Mouse (Mus musculus): ENCODE measurements at regions not wholly inside any gene's neighbourhood (a gene's known extent, or its start where the extent isn't known, plus 50 kb on each side); places are given as distances from the start of the nearest gene placed in this dataset.
"Not testable (repeated sequence)": the region's sequence is repeated elsewhere in the genome, so short reads cannot be mapped to it uniquely, and the experiment has no call there.

- no peak for DNase-seq
These were observed 93.5 kb downstream of the Cand1 start for GRCm38 (mm10) chr10:119146342-119146741.

DNA sequence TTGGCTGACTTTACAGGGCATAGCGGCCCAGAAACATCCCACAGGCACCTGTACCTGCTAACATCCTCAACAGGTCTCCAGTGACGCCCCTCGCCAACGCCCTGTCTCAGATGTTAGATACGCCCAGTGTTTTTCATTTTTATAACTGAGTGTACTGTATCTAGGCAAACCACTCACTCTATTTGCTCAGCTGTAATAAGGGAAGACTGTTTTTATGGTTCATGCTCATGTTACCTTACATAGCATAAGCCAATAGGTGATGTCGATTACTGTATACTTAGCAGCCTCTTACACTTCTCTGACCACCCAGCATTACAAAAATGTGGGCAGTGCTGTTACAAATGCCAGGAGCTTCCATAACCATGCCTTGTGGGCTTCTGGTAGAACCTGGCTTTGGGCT is 97.0 kb downstream of the Cand1 start:
- no peak for DNase-seq

DNA sequence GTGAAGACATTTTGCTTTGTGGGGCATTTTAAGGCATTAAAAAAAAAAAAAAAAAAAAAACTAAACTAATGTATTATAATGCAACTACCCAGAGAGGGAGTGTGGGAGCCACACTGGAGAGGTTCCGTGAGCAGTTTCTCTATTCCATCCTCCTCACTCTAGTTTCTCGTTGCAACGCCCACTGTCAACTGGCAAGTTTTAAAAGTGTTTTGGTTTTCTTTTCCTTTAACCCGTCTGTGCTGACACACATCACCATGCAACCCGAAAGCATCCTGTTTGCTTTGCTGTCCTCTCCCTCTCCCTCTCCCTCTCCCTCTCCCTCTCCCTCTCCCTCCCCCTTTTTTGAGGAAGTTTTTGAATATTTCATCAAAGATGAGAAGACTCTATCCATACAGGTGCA is 97.5 kb downstream of the Cand1 start:
- no peak for DNase-seq

GRCm38 (mm10) chr10:119138237-119138636 is 101.6 kb downstream of the Cand1 start:
- DNase-seq, result no peak

DNA sequence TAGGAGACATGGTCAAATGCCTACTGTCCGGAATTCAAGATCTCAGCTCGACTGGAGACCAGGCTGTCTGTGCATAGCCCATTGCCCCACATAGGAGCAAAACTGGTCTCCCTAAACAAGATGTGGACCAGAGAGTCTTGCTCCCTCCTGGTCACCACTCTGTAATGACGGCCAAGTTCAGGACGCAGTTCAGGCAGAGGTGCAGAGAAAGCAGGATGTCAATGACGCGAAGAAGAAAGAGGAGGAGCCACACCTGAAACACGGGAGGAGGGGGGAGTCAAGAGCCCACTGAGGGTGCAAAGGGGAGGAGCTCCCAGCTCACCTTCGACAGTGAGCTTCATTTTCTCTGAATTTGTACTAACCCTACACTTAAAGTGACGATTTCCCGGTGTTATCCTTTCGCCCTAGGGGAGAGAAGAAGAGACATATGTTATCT is 104.3 kb downstream of the Cand1 start:
- no peak for DNase-seq

GRCm38 (mm10) chr10:119134797-119135488 is 104.9 kb downstream of the Cand1 start:
- no peak for DNase-seq

DNA sequence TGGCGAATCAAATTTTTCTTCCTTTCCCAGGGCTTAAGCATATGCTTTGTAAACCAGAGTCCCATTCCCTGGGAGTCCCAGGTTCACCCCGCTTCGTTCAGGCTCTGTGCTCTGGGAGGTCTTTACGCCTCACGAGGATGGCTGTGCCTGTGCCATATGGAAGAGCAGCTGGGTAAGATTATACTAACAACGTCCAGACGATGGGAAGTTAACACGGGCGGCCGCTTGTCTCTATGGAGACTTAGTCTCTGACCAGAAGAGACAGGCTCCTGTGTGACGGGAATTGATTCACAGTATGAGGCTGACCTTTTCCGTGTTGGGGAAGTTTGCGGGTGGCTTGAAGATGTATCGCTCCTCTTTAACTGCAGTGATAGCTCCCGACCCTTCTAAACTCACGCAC is 107.9 kb downstream of the Cand1 start:
- no peak for DNase-seq

GRCm38 (mm10) chr10:119130676-119131075 is 109.2 kb downstream of the Cand1 start:
- DNase-seq, result no peak

GRCm38 (mm10) chr10:119128035-119128434 is 111.8 kb downstream of the Cand1 start:
- DNase-seq, result no peak

GRCm38 (mm10) chr10:119123517-119123916 is 116.3 kb downstream of the Cand1 start:
- DNase-seq, result no peak

GRCm38 (mm10) chr10:119122347-119122746 is 117.5 kb downstream of the Cand1 start:
- no peak for DNase-seq

GRCm38 (mm10) chr10:119121575-119121974 is 118.3 kb downstream of the Cand1 start:
- DNase-seq, result no peak

GRCm38 (mm10) chr10:119116843-119117390 is 122.9 kb downstream of the Cand1 start:
- DNase-seq, result no peak

- not testable (repeated sequence) for DNase-seq
These were observed 124.7 kb downstream of the Cand1 start for GRCm38 (mm10) chr10:119115200-119115599.

- DNase-seq, result no peak
These were observed 125.2 kb downstream of the Cand1 start for GRCm38 (mm10) chr10:119114653-119115052.

DNA sequence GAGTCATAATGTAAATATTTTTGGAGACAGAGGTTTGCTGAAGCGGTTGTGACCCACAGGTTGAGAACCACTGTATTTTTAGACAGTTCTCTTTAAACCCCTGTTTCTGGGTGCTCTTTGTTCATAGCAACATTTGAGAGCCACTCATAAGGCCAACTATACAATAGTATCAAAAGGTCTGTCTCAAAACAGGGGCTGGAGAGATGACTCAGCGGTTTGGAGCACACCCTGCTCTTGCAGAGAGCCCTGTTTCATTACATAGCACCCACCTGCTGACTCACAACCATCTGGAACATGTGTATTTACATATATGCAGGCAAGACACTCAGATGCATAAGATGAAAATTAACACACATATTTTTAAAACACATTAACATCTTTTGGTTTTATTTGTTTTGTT is 128.0 kb downstream of the Cand1 start:
- no peak for DNase-seq

DNA sequence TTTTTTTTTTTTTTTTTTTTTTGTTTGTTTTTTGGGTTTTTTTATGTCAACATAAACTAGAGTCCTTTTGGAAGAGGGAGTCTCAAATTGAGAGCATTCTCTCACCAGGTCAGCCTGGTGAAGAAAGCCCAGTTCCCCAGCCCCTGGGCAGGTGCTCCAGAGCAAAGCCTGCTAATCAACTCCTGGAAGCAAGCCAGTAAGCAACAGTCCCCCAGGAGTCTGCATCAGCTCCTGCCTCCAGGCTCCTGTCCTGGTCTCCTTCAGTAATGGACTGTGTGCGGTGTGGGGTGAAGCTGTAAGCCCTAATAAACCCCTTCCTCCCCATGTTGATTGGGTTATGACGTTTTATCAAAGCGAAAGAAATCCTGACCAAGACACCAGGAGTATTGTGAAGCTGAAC is 128.4 kb downstream of the Cand1 start:
- no peak for DNase-seq

- DNase-seq, result no peak
These were observed 129.2 kb downstream of the Cand1 start for GRCm38 (mm10) chr10:119110614-119111013.

DNA sequence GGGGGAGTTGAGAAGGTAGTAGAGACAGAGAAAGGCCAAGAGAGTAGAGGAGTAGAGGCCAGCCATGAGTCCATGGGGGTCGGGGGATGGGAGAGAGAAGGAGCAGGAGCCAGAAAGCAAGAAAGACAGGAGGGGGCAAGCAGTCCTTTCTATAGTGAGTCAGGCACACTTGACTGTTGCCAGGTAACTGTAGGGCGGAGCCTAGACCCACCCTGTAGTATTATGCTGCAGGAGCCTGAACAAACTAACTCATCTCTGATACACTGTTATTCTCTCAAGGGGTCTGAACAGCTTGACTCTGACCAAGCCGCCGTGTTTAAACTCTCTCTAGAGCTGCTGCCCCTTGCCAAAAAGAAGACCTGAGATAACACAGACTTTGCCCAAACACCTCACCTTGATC is 130.6 kb downstream of the Cand1 start:
- DNase-seq, result no peak

GRCm38 (mm10) chr10:119107728-119108127 is 132.1 kb downstream of the Cand1 start:
- no peak for DNase-seq

DNA sequence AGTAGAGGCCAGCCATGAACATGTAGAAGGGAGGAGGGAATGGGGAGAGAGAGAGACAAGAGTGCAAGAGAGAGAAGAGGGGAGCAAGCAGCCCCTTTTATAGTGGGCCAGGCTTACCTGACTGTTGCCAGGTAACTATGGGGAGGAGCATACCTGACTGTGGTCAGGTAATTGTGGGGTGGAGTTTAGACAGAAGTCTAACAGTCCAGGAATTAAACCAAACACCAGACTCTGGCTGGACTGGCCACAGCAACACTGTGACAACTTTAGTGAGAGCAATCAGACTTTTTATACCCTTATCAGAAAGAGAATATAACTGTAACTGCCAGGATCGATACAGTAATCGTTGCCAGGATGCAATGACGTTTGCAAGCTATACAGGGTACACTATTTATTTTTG is 133.8 kb downstream of the Cand1 start:
- DNase-seq, result no peak

DNA sequence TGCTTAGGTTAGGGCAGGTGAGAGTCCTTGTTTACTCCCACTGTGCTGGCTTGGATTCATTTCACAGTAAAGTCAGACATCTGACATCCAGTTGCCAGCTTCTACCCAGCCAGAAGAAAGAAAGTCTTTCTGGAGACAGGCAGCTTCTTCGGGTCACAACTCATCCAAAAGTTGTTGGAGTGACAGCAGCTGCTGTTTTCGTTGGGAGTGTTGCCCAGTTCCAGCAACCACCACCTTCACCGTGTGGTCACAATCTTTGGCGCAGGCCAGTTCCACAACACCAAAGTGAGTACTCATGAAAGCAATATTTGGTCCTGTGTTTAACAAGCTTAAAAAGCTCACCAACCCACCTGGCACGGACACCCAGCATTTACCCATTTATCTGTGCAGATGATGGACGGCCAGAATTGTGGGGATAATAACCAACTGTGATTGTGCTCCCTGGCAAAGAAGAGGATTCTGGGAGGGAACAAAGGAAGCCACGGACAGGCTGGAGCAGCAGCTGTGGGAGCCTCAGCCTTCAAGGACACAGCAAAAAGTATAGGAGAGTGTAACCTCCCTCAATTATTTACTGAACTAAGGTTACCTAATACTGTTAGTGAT is 134.5 kb downstream of the Cand1 start:
- no peak for DNase-seq

DNA sequence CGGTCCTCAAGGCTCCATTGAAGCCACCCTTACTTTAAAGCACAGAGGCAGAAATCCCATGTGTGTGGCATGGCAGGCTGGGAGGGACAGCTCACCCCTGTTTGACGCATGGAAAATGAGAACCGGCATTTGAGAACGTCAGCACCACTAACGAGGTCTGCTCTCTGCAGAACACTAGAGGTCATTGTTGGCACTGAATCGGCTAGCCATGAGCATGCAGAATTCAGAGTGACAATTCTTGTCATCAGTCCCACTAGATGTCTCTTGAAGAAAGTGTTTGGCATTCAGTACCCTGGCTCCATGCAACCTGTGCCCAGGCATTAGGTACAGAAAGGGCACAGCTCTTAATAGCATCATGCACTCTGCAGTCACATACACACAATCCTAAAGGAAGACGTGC is 139.3 kb downstream of the Cand1 start:
- no peak for DNase-seq

GRCm38 (mm10) chr10:119099092-119099792 is 140.6 kb downstream of the Cand1 start:
- DNase-seq, result no peak
